Mouse (Mus musculus): Measurements from ENCODE around the gene Gm15217. TPM values are rescaled to one million over a fixed set of nuclear protein-coding genes. Genes with fewer than 3 reads are reported as not detected.

Gm15217 gene
- polyA plus RNA-seq, 2 experiments from 2014 or later = not detected

DNA sequence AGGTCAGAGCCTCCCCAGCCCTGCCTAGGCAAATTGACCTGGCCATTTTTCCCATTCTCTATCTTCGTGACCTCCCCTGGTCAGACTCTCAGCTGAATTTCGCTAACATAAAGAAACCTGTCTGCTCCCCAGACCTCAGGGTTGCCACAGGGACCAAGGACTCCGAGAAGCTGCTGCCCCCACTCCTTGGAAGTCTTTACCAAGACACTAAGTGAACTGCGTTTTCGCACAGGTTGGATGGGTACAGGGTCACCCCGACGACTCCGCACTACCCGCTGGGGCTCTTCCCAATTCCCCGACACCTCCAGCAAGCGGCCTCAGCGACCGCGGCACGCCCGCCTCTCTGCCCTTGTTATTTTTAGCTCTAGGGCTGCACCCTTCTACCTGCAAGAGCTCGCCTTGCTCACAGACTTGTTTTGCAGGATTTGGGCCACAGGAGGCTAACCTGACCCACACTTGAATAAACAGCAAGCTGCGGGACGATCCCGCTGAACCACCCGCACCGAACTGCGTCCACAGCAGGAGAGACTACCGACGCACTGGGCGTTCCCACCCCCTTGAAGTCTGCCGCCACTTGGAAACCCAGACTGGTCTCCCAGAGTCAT is 19.0 kb downstream of the Gm15217 start:
- ATAC-seq = no peak

DNA sequence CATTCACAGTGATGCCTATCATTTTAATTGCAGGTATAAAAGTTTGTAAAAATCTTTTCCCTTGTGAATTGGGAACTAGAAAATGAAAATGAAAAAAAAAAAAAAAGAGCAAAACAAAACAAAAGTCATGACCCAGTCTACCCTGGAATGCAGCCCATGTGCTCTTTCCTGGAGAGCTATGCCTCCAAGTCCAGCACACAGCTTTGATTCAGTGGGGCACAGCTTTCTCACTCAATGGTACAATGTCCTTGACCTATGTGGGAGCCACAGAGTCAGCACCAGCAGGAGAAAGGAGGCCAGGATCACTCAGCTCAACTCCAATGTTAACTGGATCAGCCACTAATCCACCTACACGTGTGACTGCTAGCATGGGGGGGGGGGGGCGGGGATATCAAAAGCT is 20.7 kb downstream of the Gm15217 start:
- no peak for ATAC-seq

- ATAC-seq = no peak
Observed at GRCm38 (mm10) chr14:46408319-46408718, 29.1 kb downstream of the Gm15217 start.

DNA sequence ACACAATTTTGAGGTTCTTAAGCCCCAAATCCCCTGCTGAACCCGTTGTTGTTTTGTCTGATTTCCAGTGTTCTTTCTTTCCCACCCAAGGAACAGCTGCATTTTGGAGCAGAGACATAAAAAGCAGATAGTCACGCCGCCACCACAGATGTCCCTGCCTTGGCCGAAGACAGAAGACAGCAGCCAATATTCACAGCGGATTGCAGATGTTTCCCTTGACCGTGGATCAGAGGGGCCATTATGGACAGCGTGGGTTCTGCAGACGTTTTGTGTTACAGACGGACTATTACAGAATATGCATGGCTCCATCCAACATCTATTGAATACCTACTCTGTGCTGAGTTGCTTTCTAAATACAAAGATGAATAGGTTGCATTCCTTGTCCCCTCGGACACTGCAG is 29.8 kb downstream of the Gm15217 start:
- no peak for ATAC-seq

GRCm38 (mm10) chr14:46410557-46411120 is 31.4 kb downstream of the Gm15217 start:
- ATAC-seq = no peak

DNA sequence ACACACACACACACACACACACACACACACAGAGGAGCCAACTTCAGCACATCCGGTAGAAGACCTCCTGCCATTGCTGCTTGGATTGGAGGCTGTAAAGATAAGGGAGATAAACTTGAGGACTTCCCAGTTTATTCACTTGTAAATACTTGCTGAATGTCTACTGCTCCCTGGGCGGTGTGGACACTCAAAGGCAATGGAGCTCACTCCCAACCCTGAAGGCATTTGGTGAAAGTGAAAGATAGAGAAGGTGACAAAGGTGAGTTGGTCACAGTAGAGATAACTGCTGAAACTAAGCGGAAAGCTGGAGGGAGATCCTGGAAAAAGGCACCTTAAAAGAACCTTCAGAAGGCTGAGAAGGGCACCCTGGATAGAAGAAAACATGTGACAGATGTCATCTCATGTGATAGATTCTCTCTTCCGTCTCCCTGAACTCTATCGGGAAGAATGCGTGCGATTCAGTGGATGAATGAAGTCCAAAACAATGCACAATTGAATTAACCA is 33.3 kb downstream of the Gm15217 start:
- no peak for ATAC-seq

DNA sequence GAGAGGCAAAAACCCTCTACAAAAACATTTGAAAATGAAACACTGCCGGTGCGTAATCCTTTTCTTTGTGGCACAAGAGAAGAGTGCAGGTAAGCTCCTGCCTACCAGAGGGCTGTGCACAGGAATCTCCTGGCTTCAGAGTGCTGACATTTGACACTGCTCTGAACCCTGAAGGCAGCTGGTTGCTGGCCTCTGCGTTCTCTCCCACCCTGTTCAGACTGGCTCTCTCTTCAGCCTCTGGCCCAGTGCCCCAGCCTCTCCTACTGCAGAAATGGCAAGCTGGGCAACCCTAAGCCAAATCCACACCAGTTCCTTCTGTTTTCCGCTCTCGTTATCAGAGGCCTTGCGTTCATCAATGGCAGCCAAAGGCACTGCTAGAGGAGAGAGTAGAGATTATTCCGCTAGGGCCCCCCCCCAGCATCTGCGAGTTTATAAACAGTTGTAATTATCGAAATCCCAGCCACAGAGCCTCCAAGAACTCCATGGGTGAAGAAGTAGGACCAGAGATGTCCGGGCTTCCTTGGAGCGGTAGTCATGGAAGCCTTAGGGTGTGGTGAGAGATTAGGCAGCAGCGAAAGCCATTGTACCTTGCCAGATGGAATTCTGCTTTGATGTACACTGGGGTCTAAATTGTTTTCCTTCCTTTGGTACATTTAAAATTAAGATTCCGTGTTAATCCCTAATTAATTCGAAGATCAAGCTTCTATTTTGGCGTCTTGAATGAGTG is 39.3 kb downstream of the Gm15217 start:
- ATAC-seq = no peak

DNA sequence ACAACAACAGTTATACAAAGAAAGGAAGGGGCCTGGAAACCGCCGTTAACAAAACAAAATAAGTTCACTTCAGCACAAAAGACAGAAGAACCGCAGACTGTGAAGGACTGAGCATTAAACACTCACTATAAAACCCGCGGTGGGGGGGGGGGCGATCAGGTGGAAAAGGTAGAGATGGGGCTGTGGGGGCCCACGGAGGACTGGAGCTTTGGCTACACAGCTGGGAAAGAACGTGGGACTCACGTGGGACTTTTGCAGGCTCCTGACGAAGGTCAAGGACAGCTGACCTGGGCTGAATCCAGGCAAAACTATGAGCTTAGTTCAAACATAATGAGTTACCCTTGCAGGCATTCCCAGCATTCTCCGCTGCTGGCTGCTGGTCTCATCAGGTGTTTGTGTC is 40.1 kb downstream of the Gm15217 start:
- ATAC-seq = no peak

DNA sequence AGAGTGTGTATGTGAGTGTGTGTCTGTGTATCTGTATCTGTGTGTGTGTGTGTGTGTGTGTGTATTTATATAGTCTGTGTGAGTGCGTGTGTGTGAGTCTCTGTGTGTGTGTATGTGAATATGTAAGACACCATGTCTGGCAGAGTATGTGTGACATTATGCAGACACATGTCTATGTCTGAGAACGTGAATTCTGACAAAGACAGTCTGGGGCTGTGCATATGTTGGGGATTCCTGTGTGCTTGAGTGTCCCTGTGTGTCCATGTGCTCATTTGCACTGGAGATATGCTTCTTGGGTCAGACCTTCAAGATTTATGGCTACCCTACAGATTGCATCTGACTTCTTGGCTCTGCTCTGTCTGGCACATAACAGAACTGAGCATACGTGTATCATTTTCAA is 42.6 kb downstream of the Gm15217 start:
- no peak for ATAC-seq

DNA sequence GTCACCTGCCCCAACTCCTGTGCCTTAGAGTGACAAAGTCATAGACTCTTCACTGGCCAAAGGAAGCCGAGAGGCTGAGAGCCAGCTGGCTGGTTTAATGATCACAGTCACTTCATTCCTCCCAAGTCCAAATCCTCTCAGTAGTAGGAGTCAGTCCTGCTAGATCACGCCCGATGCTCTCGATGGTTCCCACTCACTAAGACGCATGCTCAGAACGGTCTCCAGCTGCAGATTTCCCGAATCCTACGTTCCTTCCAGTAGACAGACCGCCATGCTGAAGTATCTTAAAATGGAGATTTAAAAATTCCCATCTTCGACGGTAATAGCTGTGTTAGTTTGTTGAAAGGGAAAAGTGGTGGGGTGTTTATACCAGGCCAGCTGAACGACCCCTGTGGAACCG is 48.0 kb downstream of the Gm15217 start:
- no peak for ATAC-seq

GRCm38 (mm10) chr14:46430231-46430630 is 51.0 kb downstream of the Gm15217 start:
- no peak for ATAC-seq

Other genes starting within 250 kb of the Gm15217 start
- not detected for gene Bmp4, start 11.3 kb downstream of the Gm15217 start, polyA plus RNA-seq (2017; shearing (Covaris generic))

Measured in CD4-positive, CD25-positive, alpha-beta regulatory T cell, adult 4 months (primary cell).